Mouse (Mus musculus): ENCODE measurements around the gene Pafah2.

DNA sequence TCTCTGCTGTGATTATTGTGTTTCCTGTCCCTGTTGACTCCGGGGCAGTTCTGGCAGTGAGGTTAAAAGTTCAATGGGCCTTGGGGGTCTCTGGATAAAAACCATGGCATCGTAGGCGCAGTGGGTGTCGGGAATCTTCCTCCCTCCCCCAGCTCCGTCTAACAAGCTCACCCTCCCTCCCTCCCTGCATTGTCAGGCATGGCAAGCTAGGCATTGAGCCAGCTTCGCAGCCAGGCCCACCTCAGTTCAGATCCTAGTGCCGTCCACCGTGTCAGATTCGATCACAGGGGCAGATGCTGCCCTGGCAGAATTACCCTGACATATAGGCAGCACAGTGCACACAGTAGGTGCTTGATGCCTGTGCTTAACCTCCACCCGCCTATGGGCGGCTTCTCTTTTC lies 25.9 kb downstream of the Pafah2 start:
- TF ChIP-seq POLR2A (IDR thresholded peaks at IDR 0.05; ENCODE audit: insufficient read depth, low read depth, low read length) = no peak
- TF ChIP-seq CTCF (IDR thresholded peaks at IDR 0.05; ENCODE audit: insufficient read depth, low read depth, low read length) = no peak

Data from olfactory bulb, adult 2 months (tissue).